8 mouse cellular contexts compared by ENCODE assay signal in genomic region chr2:145831949-145832835, GRCm38 (mm10).
DNase-seq lines count a peak whose midpoint lies in the region; ATAC-seq and TF ChIP-seq lines count a peak whose summit lies in the region.

No protein-coding gene starts in this region.

- no peaks in the 10 kb centered on the region for H3K27me3 ChIP-seq in hindbrain, embryonic 11.5 days (ENCODE audit: control insufficient read depth, insufficient read depth, low read length)
- H3K27me3 ChIP-seq in lung, embryonic 14.5 days (ENCODE audit: insufficient read depth, low read length) = no peaks in the 10 kb centered on the region
- no peaks in the 10 kb centered on the region for H3K27me3 ChIP-seq in neural tube, embryonic 14.5 days (ENCODE audit: control insufficient read depth, insufficient read depth, low read length)

- TF ChIP-seq CTCF in lung, embryonic 14.5 days (IDR thresholded peaks at IDR 0.05; ENCODE audit: low read depth) = no peak

- DNase-seq in ES-CJ7 (ENCODE audit: low read depth, low spot score) = peak; percentile 38
- peak; percentile 32 to 41 for DNase-seq in frontal cortex, postnatal 14 days (ENCODE audit: low spot score in 2 of 2)
- DNase-seq in hindbrain, embryonic 11.5 days (ENCODE audit: low spot score) = peak; percentile 62
- peak; percentile 52 to 61 for DNase-seq in layer of hippocampus, adult 8-10 months (ENCODE audit: low spot score in 2 of 2)
- DNase-seq in lung, embryonic 14.5 days = peak; percentile 77
- peak; percentile 54 for DNase-seq in thymus, postnatal 14 days

- H3K4me1 ChIP-seq in brown adipose tissue, adult 24 weeks (ENCODE audit: control insufficient read depth, insufficient read depth, insufficient read length, low read length) = peaks cover 37% of the 10 kb centered on the region
- no peaks in the 10 kb centered on the region for H3K4me1 ChIP-seq in hindbrain, embryonic 11.5 days (replicated peaks; ENCODE audit: control insufficient read depth, insufficient read depth, low read length)
- peaks cover 6% of the 10 kb centered on the region; the same call in 1 of the 2 replicates for H3K4me1 ChIP-seq in lung, embryonic 14.5 days (ENCODE audit: insufficient read depth)
- peaks cover 7% of the 10 kb centered on the region for H3K4me1 ChIP-seq in neural tube, embryonic 14.5 days (ENCODE audit: control insufficient read depth, insufficient read depth, low read length)

- H3K36me3 ChIP-seq in hindbrain, embryonic 11.5 days (ENCODE audit: control insufficient read depth, insufficient read depth, low read length) = no peaks in the 10 kb centered on the region
- 0 out of 2 replicates have a peak, but pooled peaks cover 3% of the 10 kb centered on the region for H3K36me3 ChIP-seq in lung, embryonic 14.5 days (ENCODE audit: insufficient read depth)
- no peaks in the 10 kb centered on the region for H3K36me3 ChIP-seq in neural tube, embryonic 14.5 days (ENCODE audit: control insufficient read depth, insufficient read depth, low read length)

- H3K9me3 ChIP-seq in hindbrain, embryonic 11.5 days (ENCODE audit: control insufficient read depth, low read length) = no peaks in the 10 kb centered on the region
- H3K9me3 ChIP-seq in lung, embryonic 14.5 days (ENCODE audit: low read depth, low read length) = no peaks in the 10 kb centered on the region
- no peaks in the 10 kb centered on the region for H3K9me3 ChIP-seq in neural tube, embryonic 14.5 days (ENCODE audit: control insufficient read depth, low read length)

- H3K9ac ChIP-seq in hindbrain, embryonic 11.5 days (ENCODE audit: low read depth, low read length) = 0 out of 2 replicates have a peak overlapping the region, but pooled peaks have one; percentile 0
- H3K9ac ChIP-seq in lung, embryonic 14.5 days = no peak overlapping the region
- 0 out of 2 replicates have a peak overlapping the region, but pooled peaks have one; percentile 17 for H3K9ac ChIP-seq in neural tube, embryonic 14.5 days (replicated peaks; ENCODE audit: low read depth, low read length)

- peak overlapping the region; percentile 42; the same call in 1 of the 2 replicates for H3K4me3 ChIP-seq in brown adipose tissue, adult 24 weeks (ENCODE audit: insufficient read depth, low read depth, low read length)
- no peak overlapping the region for H3K4me3 ChIP-seq in hindbrain, embryonic 11.5 days (ENCODE audit: low read depth, low read length)
- no peak overlapping the region; the same call in 1 of the 2 replicates for H3K4me3 ChIP-seq in lung, embryonic 14.5 days (ENCODE audit: low read depth, low read length)
- no peak overlapping the region for H3K4me3 ChIP-seq in neural tube, embryonic 14.5 days (ENCODE audit: low read depth, low read length)

- H3K27ac ChIP-seq in brown adipose tissue, adult 24 weeks (replicated peaks; ENCODE audit: low read depth, low read length) = peak overlapping the region; percentile 91
- peak overlapping the region; percentile 37; the same call in 1 of the 2 replicates for H3K27ac ChIP-seq in hindbrain, embryonic 11.5 days (ENCODE audit: low read depth, low read length)
- peak overlapping the region; percentile 83 for H3K27ac ChIP-seq in lung, embryonic 14.5 days (ENCODE audit: low read depth)
- peak overlapping the region; percentile 78 for H3K27ac ChIP-seq in neural tube, embryonic 14.5 days (ENCODE audit: low read depth, low read length)

- 46% methylated on average over 17 of the region's 17 CpGs for WGBS in hindbrain, embryonic 11.5 days
- 44% methylated on average over 17 of the region's 17 CpGs for WGBS in lung, embryonic 14.5 days
- 35% methylated on average over 17 of the region's 17 CpGs for WGBS in neural tube, embryonic 14.5 days

- ATAC-seq in hindbrain, embryonic 11.5 days (ENCODE audit: low FRiP score) = peak; percentile 87
- ATAC-seq in lung, embryonic 14.5 days (ENCODE audit: insufficient read depth) = peak; percentile 89
- ATAC-seq in neural tube, embryonic 14.5 days (ENCODE audit: low read depth) = peak; percentile 95

- no peak overlapping the region for H3K4me2 ChIP-seq in hindbrain, embryonic 11.5 days (replicated peaks; ENCODE audit: low read depth, low read length)
- peak overlapping the region; percentile 46 for H3K4me2 ChIP-seq in lung, embryonic 14.5 days
- peak overlapping the region; percentile 31; the same call in 1 of the 2 replicates for H3K4me2 ChIP-seq in neural tube, embryonic 14.5 days (ENCODE audit: low read depth, low read length)

Comparison
In these comparisons a context has a peak if more than half of its experiments do, and no peak if none do; other contexts are left out.
1. H3K27ac ChIP-seq: peak in every context shown above with its lines; median percentile 91 in brown adipose tissue, adult 24 weeks; 83 in lung, embryonic 14.5 days; 78 in neural tube, embryonic 14.5 days; 37 in hindbrain, embryonic 11.5 days.